Mouse (Mus musculus) monocyte, adult 2 months (primary cell): ENCODE data around the gene Olfr1140.

ENCODE experiments used
- DNase-seq, 2 experiments: peaks; one replicate each; pipeline ENCODE4 v3.0.0; 2022; ENCODE audit warnings: low spot score in 2 of 2, low read depth in 1 of 2

The Olfr1140 gene

DNA sequence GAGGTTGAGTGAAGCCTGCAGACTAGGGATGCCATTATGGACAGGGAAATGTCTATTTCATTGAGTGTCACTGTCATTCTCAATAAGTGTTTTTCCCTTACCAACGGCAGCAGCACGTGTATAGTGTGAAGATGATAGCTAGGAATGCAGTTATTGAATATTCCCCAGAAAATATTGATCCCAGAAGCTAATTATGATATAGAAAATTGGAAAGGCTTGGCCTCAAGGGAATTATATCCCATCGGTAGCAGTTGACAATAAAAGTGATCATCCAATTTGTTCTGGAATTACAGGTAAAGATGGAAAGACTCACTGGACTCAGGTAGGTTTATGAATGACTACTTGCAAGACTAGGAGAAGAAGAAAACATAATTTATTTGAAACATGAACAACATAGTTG lies at the start of gene Olfr1140:
Gene Olfr1140 (plus strand): TSS at position 301 of the 400 bp plus-strand sequence.
- no peak for DNase-seq

DNA sequence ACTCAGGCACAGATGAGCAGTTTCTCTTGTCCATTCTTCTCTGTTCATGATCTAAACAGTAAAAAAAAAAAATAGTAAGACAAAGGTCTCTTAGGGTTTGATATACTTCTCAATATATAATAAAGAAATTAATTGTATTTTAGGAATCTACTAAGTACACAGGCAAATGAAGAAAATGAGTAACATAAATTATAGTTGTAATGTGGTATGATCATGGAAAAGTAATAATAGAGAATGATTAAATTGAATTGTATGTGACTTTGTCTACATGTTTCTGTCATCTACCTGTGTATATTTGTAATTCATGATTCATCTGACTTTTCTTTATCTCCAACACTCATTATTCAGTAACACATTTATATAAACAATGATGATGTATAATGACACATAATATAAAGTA lies 49.7 kb upstream of the Olfr1140 start, which contains the start of gene Olfr1136:
Gene Olfr1136 (minus strand): TSS at position 101 of the 400 bp plus-strand sequence.
- no peak for DNase-seq

DNA sequence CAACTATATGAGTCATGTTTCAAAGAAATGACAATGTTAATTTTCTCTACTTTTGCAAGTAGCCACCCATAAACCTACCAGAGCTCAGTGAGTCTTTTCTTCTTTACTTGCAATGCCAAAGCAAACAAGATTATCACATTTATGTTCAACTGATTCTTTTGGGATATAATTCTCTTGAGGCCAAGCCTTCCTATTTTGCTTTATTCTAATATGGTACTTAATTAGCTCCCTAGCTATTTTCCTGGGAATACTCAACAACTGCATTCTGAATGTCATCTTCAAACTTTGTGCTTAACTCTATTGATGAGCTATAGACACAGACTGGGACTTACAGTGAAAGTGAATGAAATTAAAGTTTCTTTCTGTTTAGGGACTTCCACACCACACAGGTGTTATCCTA lies 30.5 kb upstream of the Olfr1140 start, which contains the start of gene Olfr1137:
Gene Olfr1137 (minus strand): TSS at position 101 of the 400 bp plus-strand sequence.
- no peak for DNase-seq

DNA sequence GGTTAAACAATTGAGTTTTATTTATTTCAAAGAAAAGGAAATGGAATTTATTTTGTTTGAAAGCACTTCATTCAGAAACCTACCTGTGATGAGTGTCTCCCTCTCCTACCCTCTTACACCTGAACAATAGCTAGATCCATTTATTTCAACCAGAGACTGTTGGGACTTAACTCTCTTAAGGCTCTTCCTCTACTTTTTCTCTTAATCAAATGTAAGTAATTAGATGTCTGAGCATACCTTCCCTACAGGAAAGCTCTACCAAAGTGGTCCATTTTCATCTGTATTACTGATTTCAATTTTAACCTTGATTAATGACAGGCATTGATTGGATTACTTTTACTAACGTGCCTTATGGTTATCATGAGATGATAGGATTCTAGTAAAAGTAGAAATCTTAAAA lies 3.7 kb upstream of the Olfr1140 start, which contains the start of gene Olfr1138:
Gene Olfr1138 (minus strand): TSS at position 101 of the 400 bp plus-strand sequence.
- DNase-seq: no peak

DNA sequence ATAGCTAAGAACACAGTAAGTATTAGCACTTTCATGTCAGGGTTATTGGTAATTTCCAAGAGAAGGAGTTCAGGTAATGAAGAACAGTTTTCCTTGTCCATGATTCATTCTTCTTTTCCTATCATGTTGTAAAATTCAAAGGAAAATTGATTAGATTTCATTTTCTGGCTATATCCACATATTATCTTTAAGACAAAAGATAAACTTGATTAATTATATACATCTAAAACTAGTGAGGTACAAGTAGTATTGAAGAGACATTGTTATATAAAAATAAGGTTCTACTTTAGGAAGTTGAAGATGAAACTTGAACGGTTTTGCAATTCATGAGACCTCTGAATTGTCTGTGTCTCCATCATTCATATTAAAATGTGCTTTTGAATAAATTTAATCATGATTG lies 10.3 kb downstream of the Olfr1140 start, which contains the start of gene Olfr1141:
Gene Olfr1141 (minus strand): TSS at position 101 of the 400 bp plus-strand sequence.
- no peak for DNase-seq

DNA sequence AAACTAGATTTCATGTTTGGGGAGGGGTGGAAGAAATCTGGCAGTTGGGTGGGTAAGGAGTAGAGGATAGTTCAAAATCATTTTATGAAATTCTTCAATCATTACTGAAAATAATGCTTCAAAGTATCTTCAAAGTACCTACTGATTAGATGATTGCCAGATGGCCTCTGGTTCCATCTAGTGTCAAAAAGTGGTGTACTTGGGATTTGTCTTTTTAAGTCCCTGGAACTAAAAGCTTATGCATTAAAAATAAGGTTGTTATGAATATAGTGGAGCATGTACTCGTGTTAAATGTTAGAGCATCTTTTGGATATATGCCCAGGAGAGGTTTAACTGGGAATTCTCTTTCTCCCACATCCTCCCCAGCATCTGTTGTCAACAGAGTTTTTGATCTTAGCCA lies 32.6 kb downstream of the Olfr1140 start:
- no peak for DNase-seq

DNA sequence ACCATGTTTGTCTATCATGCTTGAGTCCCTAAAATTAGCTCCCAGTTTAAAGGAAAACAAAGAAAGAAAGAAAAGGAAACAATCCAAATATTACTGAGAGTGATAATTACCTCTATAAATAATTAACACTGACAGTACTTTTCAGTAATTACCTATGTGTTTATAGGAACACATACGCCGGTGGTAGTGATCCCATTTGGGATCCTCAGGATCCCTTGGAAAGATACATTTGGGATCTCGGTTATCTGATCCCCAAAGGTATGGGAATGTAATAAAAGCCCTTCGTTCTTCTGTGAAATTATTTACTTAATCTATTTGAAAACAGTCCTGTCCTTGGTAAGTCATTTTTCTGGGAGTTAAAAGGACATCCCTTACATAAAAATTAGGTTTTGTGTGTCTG lies 35.6 kb downstream of the Olfr1140 start, which contains the start of gene Olfr152:
Gene Olfr152 (plus strand): TSS at position 301 of the 400 bp plus-strand sequence.
- no peak for DNase-seq
